5 mouse cellular contexts compared by ENCODE assay signal in the genomic region with DNA sequence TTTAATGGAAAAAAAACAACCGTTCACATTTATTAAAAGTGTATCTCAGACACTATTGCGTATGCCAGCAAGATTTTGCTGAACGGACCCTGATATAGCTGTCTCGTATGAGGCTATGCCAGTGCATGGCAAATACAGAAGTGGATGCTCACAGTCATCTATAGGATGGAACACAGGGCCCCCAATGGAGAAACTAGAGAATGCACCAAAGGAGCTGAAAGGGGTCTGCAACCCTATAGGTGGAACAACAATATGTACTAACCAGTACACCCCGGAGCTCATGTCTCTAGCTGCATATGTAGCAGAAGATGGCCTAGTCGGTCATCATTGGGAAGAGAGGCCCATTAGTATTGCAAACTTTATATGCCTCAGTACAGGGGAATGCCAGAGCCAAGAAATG. TPM values are rescaled to one million over a fixed set of nuclear protein-coding genes. Genes with fewer than 3 reads are reported as not detected.
DNase-seq lines count a peak whose midpoint lies in the region; TF ChIP-seq lines count a peak whose summit lies in the region.
"Not testable (repeated sequence)": the region's sequence is repeated elsewhere in the genome, so short reads cannot be mapped to it uniquely, and the experiment has no call there.

No protein-coding gene starts in this region.

- H3K27ac ChIP-seq in layer of hippocampus, adult 2 months = not testable (repeated sequence)

- H3K4me3 ChIP-seq in layer of hippocampus, adult 2 months = not testable (repeated sequence)

- peak; percentile 69 to 76 for DNase-seq in B cell, adult 2 months
- DNase-seq in layer of hippocampus, adult 2 months (ENCODE audit: low spot score in 2 of 2) = not testable (repeated sequence)
- DNase-seq in lung, postnatal 25 days (ENCODE audit: low spot score) = peak; percentile 5
- peak; percentile 17 to 45 for DNase-seq in spleen, adult 18-20 months
- peak; percentile 67 to 69 for DNase-seq in spleen, postnatal 36 days (ENCODE audit: low spot score in 2 of 2)

- 0 out of 2 replicates have a peak, but pooled peaks have one; percentile 5 for TF ChIP-seq CTCF in layer of hippocampus, adult 2 months (conservative IDR thresholded peaks at IDR 0.05)

RNA-seq across cellular contexts. Expression of gene Bank1, which starts 1.1 kb away (rescaled TPM):
- 1 to 10 TPM in 1 of 2 experiments, under 1 TPM in 1; 0.92 to 1.6 TPM for total RNA-seq in layer of hippocampus, adult 2 months (2021)
